Mouse (Mus musculus) kidney, postnatal 14 days (tissue): ENCODE measurements around the gene Ccdc88c.
A peak's percentile ranks its signal among the peaks of the same experiment; 100 is the strongest.

Source experiments
- DNase-seq: peaks from one replicate; pipeline ENCODE4 v3.0.0; 2022; ENCODE audit warnings: mixed read lengths

The Ccdc88c gene

GRCm38 (mm10) chr12:100924646-100925339 lies 104.1 kb downstream of the Ccdc88c start:
- peak; percentile 28 for DNase-seq

- no peak for DNase-seq
Measured at GRCm38 (mm10) chr12:100910731-100911130, 118.1 kb downstream of the Ccdc88c start.

- no peak for DNase-seq
Measured at GRCm38 (mm10) chr12:100909765-100910164, 119.1 kb downstream of the Ccdc88c start.

GRCm38 (mm10) chr12:100908298-100909034 lies 120.4 kb downstream of the Ccdc88c start:
- no peak for DNase-seq

- peak; percentile 34 for DNase-seq
Measured at GRCm38 (mm10) chr12:100907598-100908297, 121.1 kb downstream of the Ccdc88c start, which contains the start of gene Gpr68. Gene Gpr68 (minus strand): TSS chr12:100908198.

GRCm38 (mm10) chr12:100906861-100907260 lies 122.0 kb downstream of the Ccdc88c start:
- no peak for DNase-seq

GRCm38 (mm10) chr12:100903761-100904160 lies 125.1 kb downstream of the Ccdc88c start:
- DNase-seq: no peak

GRCm38 (mm10) chr12:100901386-100901785 lies 127.5 kb downstream of the Ccdc88c start:
- no peak for DNase-seq

GRCm38 (mm10) chr12:100900901-100901300 lies 128.0 kb downstream of the Ccdc88c start:
- no peak for DNase-seq

- no peak for DNase-seq
Measured at GRCm38 (mm10) chr12:100899111-100899640, 129.7 kb downstream of the Ccdc88c start.

- DNase-seq: no peak
Measured at GRCm38 (mm10) chr12:100897736-100898650, 130.9 kb downstream of the Ccdc88c start.

GRCm38 (mm10) chr12:100896661-100897060 lies 132.2 kb downstream of the Ccdc88c start:
- no peak for DNase-seq

- DNase-seq: no peak
Measured at GRCm38 (mm10) chr12:100895504-100895903, 133.4 kb downstream of the Ccdc88c start.

- DNase-seq: no peak
Measured at GRCm38 (mm10) chr12:100890548-100890947, 138.3 kb downstream of the Ccdc88c start.

- DNase-seq: peak; percentile 49
Measured at GRCm38 (mm10) chr12:100887801-100888258, 141.0 kb downstream of the Ccdc88c start.

GRCm38 (mm10) chr12:100886877-100887276 lies 142.0 kb downstream of the Ccdc88c start:
- no peak for DNase-seq

GRCm38 (mm10) chr12:100885585-100885984 lies 143.3 kb downstream of the Ccdc88c start:
- DNase-seq: no peak

- no peak for DNase-seq
Measured at GRCm38 (mm10) chr12:100883168-100883567, 145.7 kb downstream of the Ccdc88c start.

GRCm38 (mm10) chr12:100878556-100878955 lies 150.3 kb downstream of the Ccdc88c start:
- DNase-seq: no peak

- DNase-seq: no peak
Measured at GRCm38 (mm10) chr12:100877936-100878335, 150.9 kb downstream of the Ccdc88c start.

GRCm38 (mm10) chr12:100875960-100876359 lies 152.9 kb downstream of the Ccdc88c start:
- no peak for DNase-seq

- no peak for DNase-seq
Measured at GRCm38 (mm10) chr12:100875553-100875952, 153.3 kb downstream of the Ccdc88c start.
